Mouse (Mus musculus): ENCODE measurements around the gene Srgn. TPM values are rescaled to one million over a fixed set of nuclear protein-coding genes. Genes with fewer than 3 reads are reported as not detected.

Srgn gene
- not detected in 2 replicates for polyA plus RNA-seq (2012; ENCODE audit: insufficient read depth, insufficient read length, low replicate concordance, missing spikeins)

DNA sequence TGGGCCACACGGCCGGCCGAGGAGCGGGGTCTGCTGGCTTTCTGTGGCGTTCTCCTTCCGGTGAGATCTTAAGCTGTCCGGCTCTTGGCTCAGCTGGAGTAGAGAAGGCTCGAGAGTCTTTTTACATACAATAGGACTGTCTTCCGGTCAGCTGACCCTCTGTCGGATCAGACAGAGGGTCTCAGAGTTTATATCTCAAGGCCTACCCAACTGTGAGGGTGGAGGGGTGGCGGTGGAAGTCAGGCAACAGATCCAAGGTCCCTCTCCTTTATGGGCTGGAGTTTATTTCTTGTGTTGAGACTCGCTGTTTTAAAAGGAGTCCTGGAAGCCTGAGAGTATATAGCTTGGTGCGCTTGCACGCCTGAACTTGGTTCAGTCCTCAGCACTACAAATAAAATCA is at the start of gene Srgn:
Gene Srgn (minus strand): TSS at position 101 of the 400 bp plus-strand sequence.
- Histone ChIP-seq H3K4me1 (ENCODE audit: control insufficient read depth, insufficient read depth, low read length) (no peaks in the 10 kb centered on the region), H3K27ac (ENCODE audit: insufficient read depth, low read depth, low read length) (no peak within 1 kb of the TSS), H3K4me3 (ENCODE audit: insufficient read depth, low read depth, low read length) (no peak within 1 kb of the TSS)
- no peak for TF ChIP-seq POLR2A (IDR thresholded peaks at IDR 0.05; ENCODE audit: insufficient read depth, low read depth, low read length)
- TF ChIP-seq CTCF (IDR thresholded peaks at IDR 0.05; ENCODE audit: insufficient read depth, low read depth, low read length) = no peak
- WGBS = 88% methylated on average over 14 of the region's 14 CpGs

DNA sequence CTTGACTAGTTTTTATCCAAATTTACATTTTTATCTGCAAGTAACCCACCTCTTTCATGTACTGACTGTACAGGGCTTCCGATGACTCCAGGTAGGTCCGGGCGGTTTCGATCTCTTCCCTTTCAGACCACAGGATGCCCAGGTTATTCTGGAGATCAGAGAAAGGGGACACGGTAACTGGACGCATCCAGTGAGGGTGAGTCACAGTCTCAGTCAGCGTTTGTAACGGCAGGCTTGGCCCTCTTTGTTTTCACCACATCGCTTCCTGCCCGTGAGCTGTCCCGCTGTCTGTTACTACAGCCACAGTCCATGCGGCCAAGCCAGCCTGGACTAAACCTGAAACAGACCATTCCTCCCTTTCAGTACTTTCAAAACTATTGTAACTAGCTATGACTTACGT is 47.8 kb upstream of the Srgn start:
- WGBS = 85% methylated on average over 13 of the region's 13 CpGs
- H3K4me1 ChIP-seq (ENCODE audit: control insufficient read depth, insufficient read depth, low read length) = peaks cover 4% of the 10 kb centered on the region; the same call in 1 of the 2 replicates
- no peak overlapping the region for H3K4me3 ChIP-seq (ENCODE audit: insufficient read depth, low read depth, low read length)
- TF ChIP-seq POLR2A (IDR thresholded peaks at IDR 0.05; ENCODE audit: insufficient read depth, low read depth, low read length) = no peak
- TF ChIP-seq CTCF (IDR thresholded peaks at IDR 0.05; ENCODE audit: insufficient read depth, low read depth, low read length) = no peak
- H3K27ac ChIP-seq (ENCODE audit: insufficient read depth, low read depth, low read length) = no peak overlapping the region

DNA sequence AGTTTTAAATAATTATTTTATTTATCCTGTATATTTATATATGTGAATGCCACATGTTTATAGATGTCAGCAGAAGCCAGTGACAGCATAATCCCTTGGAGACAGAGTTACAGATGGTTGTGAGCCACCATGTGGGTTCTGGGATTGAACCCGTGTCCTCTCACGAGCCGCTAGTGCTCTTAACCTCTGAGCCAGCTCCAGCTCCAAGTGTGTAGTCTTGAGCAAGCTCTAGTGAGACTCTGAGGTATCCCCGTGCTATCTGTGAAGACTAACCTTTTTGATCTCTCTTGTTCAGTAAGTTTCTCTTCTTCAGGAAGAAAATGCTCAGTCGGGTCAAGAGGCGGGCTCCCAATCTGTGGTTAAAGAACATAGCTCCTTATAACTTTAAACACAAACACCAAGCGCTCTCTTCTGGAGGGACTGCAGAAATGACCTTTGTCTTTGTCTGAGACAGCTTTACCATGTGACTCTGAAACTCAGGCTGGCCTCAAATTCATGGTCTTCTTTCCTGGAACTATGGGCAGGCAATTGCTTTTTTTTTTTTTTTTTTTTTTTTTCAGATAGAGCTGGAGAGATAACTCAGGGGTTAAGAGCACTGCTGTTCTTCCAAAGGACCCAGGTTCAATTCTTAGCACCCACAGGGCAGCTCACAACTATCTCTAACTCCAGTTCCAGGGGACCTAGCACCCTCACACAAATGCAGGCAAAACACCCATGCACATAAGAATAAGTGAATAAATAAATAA is 43.0 kb upstream of the Srgn start:
- no peak for TF ChIP-seq POLR2A (IDR thresholded peaks at IDR 0.05; ENCODE audit: insufficient read depth, low read depth, low read length)
- no peak for TF ChIP-seq CTCF (IDR thresholded peaks at IDR 0.05; ENCODE audit: insufficient read depth, low read depth, low read length)
- Histone ChIP-seq H3K4me3 (ENCODE audit: insufficient read depth, low read depth, low read length) (no peak overlapping the region), H3K27ac (ENCODE audit: insufficient read depth, low read depth, low read length) (no peak overlapping the region), H3K4me1 (ENCODE audit: control insufficient read depth, insufficient read depth, low read length) (no peaks in the 10 kb centered on the region)
- 95% methylated on average over 7 of the region's 7 CpGs for WGBS

DNA sequence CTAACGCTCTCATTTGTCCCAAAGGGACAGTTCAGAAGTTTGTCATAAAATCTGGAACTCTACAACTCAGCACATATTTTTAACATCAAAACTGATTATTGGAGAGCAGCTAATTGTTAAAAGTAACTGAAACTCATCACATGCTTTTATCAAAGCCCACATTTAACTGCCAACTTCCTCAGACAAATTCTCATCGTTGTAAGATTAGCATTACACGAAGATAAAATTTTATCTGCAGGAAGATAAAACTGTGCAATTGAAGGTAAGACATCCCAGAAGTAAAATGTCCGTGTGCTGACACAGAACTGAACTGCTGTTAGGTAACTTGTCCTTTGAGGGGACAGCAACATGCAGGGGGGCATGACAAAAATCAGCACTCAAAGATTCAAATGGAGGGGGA is 41.6 kb upstream of the Srgn start:
- no peak overlapping the region for H3K27ac ChIP-seq (ENCODE audit: insufficient read depth, low read depth, low read length)
- H3K4me3 ChIP-seq (ENCODE audit: insufficient read depth, low read depth, low read length) = no peak overlapping the region
- H3K4me1 ChIP-seq (ENCODE audit: control insufficient read depth, insufficient read depth, low read length) = no peaks in the 10 kb centered on the region
- TF ChIP-seq POLR2A (IDR thresholded peaks at IDR 0.05; ENCODE audit: insufficient read depth, low read depth, low read length) = no peak
- TF ChIP-seq CTCF (IDR thresholded peaks at IDR 0.05; ENCODE audit: insufficient read depth, low read depth, low read length) = no peak
- WGBS = 91% methylated on average over 4 of the region's 4 CpGs

DNA sequence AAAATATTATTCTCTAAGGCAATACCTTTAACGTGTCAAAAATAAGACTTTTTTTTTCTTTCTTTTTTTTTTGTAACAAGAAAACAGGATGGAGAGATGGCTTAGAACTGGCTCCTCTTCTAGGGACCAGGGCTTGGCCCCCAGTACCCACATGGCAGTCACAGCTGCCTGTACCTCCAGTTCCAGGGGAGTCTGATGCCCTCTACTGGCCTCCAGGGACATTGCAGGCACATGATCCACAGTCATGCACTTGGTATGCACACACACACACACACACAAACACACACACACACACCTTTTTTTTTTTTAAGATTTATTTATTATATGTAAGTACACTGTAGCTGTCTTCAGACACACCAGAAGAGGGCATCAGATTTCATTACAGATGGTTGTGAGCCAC is 30.5 kb upstream of the Srgn start:
- H3K4me1 ChIP-seq (ENCODE audit: control insufficient read depth, insufficient read depth, low read length) = no peaks in the 10 kb centered on the region
- 82% methylated on average over 1 of the region's 1 CpGs for WGBS
- 0 out of 2 replicates have a peak, but pooled peaks have one; percentile 16 for TF ChIP-seq CTCF (IDR thresholded peaks at IDR 0.05; ENCODE audit: insufficient read depth, low read depth, low read length)
- no peak for TF ChIP-seq POLR2A (IDR thresholded peaks at IDR 0.05; ENCODE audit: insufficient read depth, low read depth, low read length)
- no peak overlapping the region for H3K4me3 ChIP-seq (ENCODE audit: insufficient read depth, low read depth, low read length)
- no peak overlapping the region for H3K27ac ChIP-seq (ENCODE audit: insufficient read depth, low read depth, low read length)

DNA sequence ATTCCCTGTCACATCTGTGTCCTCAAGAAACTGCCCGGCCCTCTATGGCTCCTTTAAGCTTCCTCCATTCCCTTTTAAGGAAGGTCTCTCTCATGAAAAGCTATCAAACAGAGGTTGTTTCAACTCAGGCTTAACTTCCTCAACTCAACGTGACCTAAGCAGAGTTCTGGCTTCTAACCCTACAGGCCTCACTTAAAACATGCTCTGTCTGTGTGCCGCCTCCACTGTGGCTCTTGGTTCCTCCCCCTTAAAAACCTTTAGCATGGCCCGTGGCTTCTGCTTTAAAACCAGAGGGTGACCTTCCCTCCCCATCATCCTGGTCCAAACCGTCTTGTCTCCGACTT is 29.3 kb upstream of the Srgn start:
- Histone ChIP-seq H3K4me1 (ENCODE audit: control insufficient read depth, insufficient read depth, low read length) (no peaks in the 10 kb centered on the region), H3K4me3 (ENCODE audit: insufficient read depth, low read depth, low read length) (no peak overlapping the region), H3K27ac (ENCODE audit: insufficient read depth, low read depth, low read length) (no peak overlapping the region)
- 92% methylated on average over 6 of the region's 6 CpGs for WGBS
- TF ChIP-seq CTCF (IDR thresholded peaks at IDR 0.05; ENCODE audit: insufficient read depth, low read depth, low read length) (no peak), POLR2A (IDR thresholded peaks at IDR 0.05; ENCODE audit: insufficient read depth, low read depth, low read length) (no peak)

DNA sequence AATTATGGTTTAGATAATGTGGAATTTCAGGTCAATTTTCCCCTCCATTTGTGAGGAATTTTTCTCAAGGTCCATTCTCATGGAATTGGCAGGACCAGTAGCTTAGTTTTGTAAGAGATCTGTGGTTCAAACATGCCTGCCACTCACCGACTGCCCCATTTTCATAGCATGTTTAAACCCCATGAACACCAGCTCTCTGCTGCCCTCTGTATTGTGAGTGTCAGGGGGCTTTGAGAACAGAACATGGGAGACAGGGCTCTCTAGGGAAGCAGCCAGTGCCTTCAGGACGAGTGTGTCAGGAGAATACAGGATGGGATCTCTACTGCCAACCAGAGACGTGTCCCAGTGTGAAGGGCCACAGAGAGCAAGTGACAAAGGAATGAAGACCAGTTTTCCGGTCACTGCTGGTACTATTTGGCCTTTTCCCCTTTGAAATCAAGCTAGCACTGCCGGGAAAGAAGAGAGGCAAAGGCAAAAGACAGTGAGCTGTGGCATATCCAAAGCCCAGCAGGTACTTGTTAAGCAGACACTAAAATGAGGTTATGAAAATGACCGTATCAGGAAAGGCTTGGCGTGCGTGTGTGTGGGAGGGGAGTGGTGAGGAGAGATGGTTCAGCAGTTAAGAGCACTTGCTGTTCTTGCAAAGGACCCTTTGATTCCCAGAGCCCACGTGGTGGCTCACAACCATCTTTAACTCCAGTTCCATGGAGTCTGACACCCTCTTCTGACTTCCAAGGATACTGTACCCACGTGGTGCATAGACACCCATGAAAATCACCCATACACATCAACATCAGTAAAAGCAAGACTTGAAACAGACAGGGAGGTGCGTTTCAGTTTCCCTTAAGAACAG is 28.7 kb upstream of the Srgn start:
- Histone ChIP-seq H3K4me3 (ENCODE audit: insufficient read depth, low read depth, low read length) (no peak overlapping the region), H3K4me1 (ENCODE audit: control insufficient read depth, insufficient read depth, low read length) (no peaks in the 10 kb centered on the region), H3K27ac (ENCODE audit: insufficient read depth, low read depth, low read length) (no peak overlapping the region)
- TF ChIP-seq POLR2A (IDR thresholded peaks at IDR 0.05; ENCODE audit: insufficient read depth, low read depth, low read length) (no peak), CTCF (IDR thresholded peaks at IDR 0.05; ENCODE audit: insufficient read depth, low read depth, low read length) (no peak)
- WGBS = 78% methylated on average over 11 of the region's 11 CpGs

DNA sequence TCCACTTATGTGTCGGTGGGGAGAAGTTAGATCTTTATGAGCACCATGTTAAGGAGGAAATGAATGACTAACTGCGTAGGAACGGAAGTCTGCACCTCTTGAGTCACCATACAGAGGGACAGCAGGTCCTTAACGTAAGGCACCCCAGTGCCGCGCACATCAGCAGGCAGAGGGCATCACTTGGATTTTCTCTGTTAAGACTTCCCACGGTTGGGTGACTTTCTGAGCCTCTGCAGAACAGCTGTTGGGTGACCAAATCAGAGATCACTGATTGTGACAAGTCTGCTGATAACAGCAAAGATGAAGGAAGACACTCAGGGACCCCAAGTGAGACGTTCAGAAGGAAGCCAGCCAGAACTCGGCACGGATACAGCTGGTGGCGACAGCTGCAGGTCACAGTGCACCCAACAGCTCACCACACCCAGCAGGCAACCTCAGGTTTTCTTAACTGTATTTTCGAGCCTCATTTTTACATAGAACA is 26.4 kb upstream of the Srgn start:
- WGBS = 88% methylated on average over 12 of the region's 12 CpGs
- H3K4me1 ChIP-seq (ENCODE audit: control insufficient read depth, insufficient read depth, low read length) = peaks cover 2% of the 10 kb centered on the region
- TF ChIP-seq POLR2A (IDR thresholded peaks at IDR 0.05; ENCODE audit: insufficient read depth, low read depth, low read length) (no peak), CTCF (IDR thresholded peaks at IDR 0.05; ENCODE audit: insufficient read depth, low read depth, low read length) (no peak)
- H3K27ac ChIP-seq (ENCODE audit: insufficient read depth, low read depth, low read length) = no peak overlapping the region
- H3K4me3 ChIP-seq (ENCODE audit: insufficient read depth, low read depth, low read length) = no peak overlapping the region

DNA sequence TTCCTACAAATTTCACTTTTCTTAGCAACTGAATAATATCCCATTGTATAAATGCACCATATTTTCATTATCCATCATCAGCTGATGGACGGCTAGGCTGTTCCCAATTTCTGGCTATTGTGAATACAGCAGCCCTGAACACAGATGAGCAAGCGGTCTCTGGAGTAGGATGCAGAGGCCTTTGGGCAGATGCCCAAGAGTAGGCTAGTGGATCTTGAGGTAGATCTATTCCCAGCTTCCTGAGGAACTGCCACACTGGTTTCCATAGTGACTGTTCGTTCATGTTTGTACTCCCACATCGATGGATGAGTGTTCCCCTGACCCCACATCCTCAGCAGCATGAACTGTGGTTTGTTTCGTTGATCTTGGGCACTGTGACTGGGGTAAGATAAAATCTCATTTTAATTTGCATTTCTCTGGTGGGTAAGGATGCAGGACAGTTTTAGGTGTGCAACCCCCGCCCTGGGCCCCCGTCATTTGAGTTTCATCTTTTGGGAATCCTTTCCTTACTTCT is 23.6 kb upstream of the Srgn start:
- TF ChIP-seq POLR2A (IDR thresholded peaks at IDR 0.05; ENCODE audit: insufficient read depth, low read depth, low read length) (no peak), CTCF (IDR thresholded peaks at IDR 0.05; ENCODE audit: insufficient read depth, low read depth, low read length) (no peak)
- peaks cover 2% of the 10 kb centered on the region for H3K4me1 ChIP-seq (ENCODE audit: control insufficient read depth, insufficient read depth, low read length)
- H3K4me3 ChIP-seq (ENCODE audit: insufficient read depth, low read depth, low read length) = no peak overlapping the region
- WGBS = 75% methylated on average over 7 of the region's 7 CpGs
- H3K27ac ChIP-seq (ENCODE audit: insufficient read depth, low read depth, low read length) = no peak overlapping the region

Data from olfactory bulb, adult 2 months (tissue).